Mouse (Mus musculus) right cerebral cortex, postnatal 10 days (tissue): ENCODE measurements at regions not wholly inside any gene's neighbourhood (a gene's known extent, or its start where the extent isn't known, plus 50 kb on each side); places are given as distances from the start of the nearest gene placed in this dataset.

Source experiments
- DNase-seq, 2 experiments: peaks; one replicate each; pipeline ENCODE4 v3.0.0; 2021; ENCODE audit warnings: low spot score in 2 of 2

GRCm38 (mm10) chr5:112012505-112013164, 239.7 kb downstream of the Cryba4 start:
- DNase-seq: no peak

GRCm38 (mm10) chr5:112018925-112019324, 233.4 kb downstream of the Cryba4 start:
- DNase-seq: no peak

GRCm38 (mm10) chr5:112020882-112021281, 231.4 kb downstream of the Cryba4 start:
- DNase-seq: peak; percentile 57 to 61

GRCm38 (mm10) chr5:112029955-112030354, 222.4 kb downstream of the Cryba4 start:
- peak; percentile 92 to 94 for DNase-seq

- DNase-seq: no peak
Observed at GRCm38 (mm10) chr5:112032036-112032435, 220.3 kb downstream of the Cryba4 start.

- no peak for DNase-seq
Observed at GRCm38 (mm10) chr5:112035426-112035825, 216.9 kb downstream of the Cryba4 start.

- DNase-seq: no peak
Observed at GRCm38 (mm10) chr5:112037080-112037479, 215.2 kb downstream of the Cryba4 start.

GRCm38 (mm10) chr5:112039645-112040372, 212.5 kb downstream of the Cryba4 start:
- DNase-seq: no peak

GRCm38 (mm10) chr5:112040678-112041077, 211.6 kb downstream of the Cryba4 start:
- DNase-seq: no peak

GRCm38 (mm10) chr5:112041285-112041684, 211.0 kb downstream of the Cryba4 start:
- peak; percentile 73 for DNase-seq

GRCm38 (mm10) chr5:112042236-112042635, 210.1 kb downstream of the Cryba4 start:
- DNase-seq: no peak

- no peak for DNase-seq
Observed at GRCm38 (mm10) chr5:112050046-112050782, 202.1 kb downstream of the Cryba4 start.

- peak; percentile 72 to 73 for DNase-seq
Observed at GRCm38 (mm10) chr5:112050906-112051305, 201.4 kb downstream of the Cryba4 start.

- DNase-seq: no peak
Observed at GRCm38 (mm10) chr5:112051786-112052185, 200.5 kb downstream of the Cryba4 start.

- DNase-seq: no peak
Observed at GRCm38 (mm10) chr5:112053600-112054155, 198.6 kb downstream of the Cryba4 start.

GRCm38 (mm10) chr5:112055018-112055417, 197.3 kb downstream of the Cryba4 start:
- DNase-seq: no peak

GRCm38 (mm10) chr5:112069917-112070316, 182.4 kb downstream of the Cryba4 start:
- DNase-seq: peak; percentile 51 to 66

GRCm38 (mm10) chr5:112072456-112072855, 179.9 kb downstream of the Cryba4 start:
- no peak for DNase-seq

GRCm38 (mm10) chr5:112077097-112077496, 175.2 kb downstream of the Cryba4 start:
- DNase-seq: no peak

GRCm38 (mm10) chr5:112077840-112078600, 174.3 kb downstream of the Cryba4 start:
- DNase-seq: peak; percentile 53 to 68

GRCm38 (mm10) chr5:112081006-112081405, 171.3 kb downstream of the Cryba4 start:
- no peak for DNase-seq
